Comparison of ENCODE assay signal across 8 mouse cellular contexts in the genomic region with DNA sequence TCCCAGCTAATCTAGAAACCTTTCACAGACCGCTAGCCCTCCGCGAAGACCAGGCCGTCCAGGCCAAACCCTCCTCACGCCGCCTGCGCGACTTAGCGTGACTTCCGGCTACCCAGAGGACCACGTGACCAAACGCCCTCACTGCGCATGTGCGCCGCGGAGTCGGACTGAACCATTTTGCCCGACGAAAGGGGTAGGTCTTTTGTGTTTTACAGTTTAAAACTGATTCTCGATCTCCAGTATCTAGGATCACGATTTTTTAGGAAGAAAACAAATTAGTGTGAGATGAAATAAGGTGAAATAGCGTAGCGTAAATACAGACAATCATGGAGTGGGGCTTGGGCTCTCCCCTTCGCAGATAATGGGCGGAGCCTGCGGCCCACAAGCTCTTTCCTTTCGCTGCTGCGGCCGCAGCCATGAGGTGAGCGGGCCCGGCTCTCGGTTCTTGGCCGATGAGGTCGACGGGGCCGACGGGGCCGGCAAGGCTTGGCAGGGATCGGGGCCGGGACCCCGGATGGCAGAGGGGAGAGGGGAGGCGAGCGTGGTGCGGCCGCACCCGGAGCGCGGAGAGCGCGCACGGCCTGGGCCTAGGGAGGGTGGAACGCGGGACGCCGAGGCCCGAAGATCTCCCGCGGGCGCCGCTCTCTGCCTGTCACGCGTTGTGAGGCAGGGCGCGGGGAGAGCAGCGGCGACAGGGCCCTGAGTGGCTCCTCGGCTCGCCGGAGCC. TPM values are rescaled to one million over a fixed set of nuclear protein-coding genes. Genes with fewer than 3 reads are reported as not detected.
DNase-seq lines count a peak whose midpoint lies in the region; ATAC-seq and TF ChIP-seq lines count a peak whose summit lies in the region.

A gene (plus strand): TSS at position 141 of the 727 bp plus-strand sequence.

- TF ChIP-seq CTCF in G1E (IDR thresholded peaks at IDR 0.05; ENCODE audit: low read depth, low read length): no peak
- TF ChIP-seq CTCF in forebrain, postnatal 0 days (IDR thresholded peaks at IDR 0.05; ENCODE audit: low read depth): no peak

- H3K27ac ChIP-seq in forebrain, postnatal 0 days (ENCODE audit: low read depth, low read length): peak within 1 kb of the TSS; percentile 90
- peak within 1 kb of the TSS; percentile 89 for H3K27ac ChIP-seq in lung, embryonic 15.5 days

- WGBS in forebrain, postnatal 0 days: 5% methylated on average over 56 of the region's 69 CpGs
- WGBS in lung, embryonic 15.5 days: under 1% methylated on average over 65 of the region's 69 CpGs

- H3K36me3 ChIP-seq in G1E (replicated peaks): peaks cover 38% of the 10 kb centered on the region
- H3K36me3 ChIP-seq in forebrain, postnatal 0 days (ENCODE audit: insufficient read depth): peaks cover 34% of the 10 kb centered on the region
- peaks cover 34% of the 10 kb centered on the region for H3K36me3 ChIP-seq in lung, embryonic 15.5 days

- H3K9me3 ChIP-seq in G1E (replicated peaks): no peaks in the 10 kb centered on the region
- H3K9me3 ChIP-seq in forebrain, postnatal 0 days (ENCODE audit: low read length): no peaks in the 10 kb centered on the region
- no peaks in the 10 kb centered on the region for H3K9me3 ChIP-seq in lung, embryonic 15.5 days

- peaks cover 62% of the 10 kb centered on the region for H3K4me1 ChIP-seq in G1E (ENCODE audit: insufficient read depth, low read depth, low read length)
- peaks cover 9% of the 10 kb centered on the region; the same call in 1 of the 2 replicates for H3K4me1 ChIP-seq in forebrain, postnatal 0 days (ENCODE audit: insufficient read depth)
- peaks cover 17% of the 10 kb centered on the region for H3K4me1 ChIP-seq in lung, embryonic 15.5 days

- peaks cover 2% of the 10 kb centered on the region; the same call in 1 of the 2 replicates for H3K27me3 ChIP-seq in G1E (ENCODE audit: insufficient read depth, low read length)
- H3K27me3 ChIP-seq in forebrain, postnatal 0 days (ENCODE audit: insufficient read depth, low read length): no peaks in the 10 kb centered on the region
- no peaks in the 10 kb centered on the region for H3K27me3 ChIP-seq in lung, embryonic 15.5 days

- peak within 1 kb of the TSS; percentile 81 for H3K4me2 ChIP-seq in forebrain, postnatal 0 days (ENCODE audit: low read depth)
- peak within 1 kb of the TSS; percentile 71 for H3K4me2 ChIP-seq in lung, embryonic 15.5 days

- H3K9ac ChIP-seq in forebrain, postnatal 0 days: peak within 1 kb of the TSS; percentile 99
- peak within 1 kb of the TSS; percentile 100 for H3K9ac ChIP-seq in lung, embryonic 15.5 days

- ATAC-seq in G1E (ENCODE audit: extremely low read depth, insufficient number of reproducible peaks, low FRiP score, poor library complexity, severe bottlenecking): peak; percentile 70
- peak; percentile 68 for ATAC-seq in forebrain, postnatal 0 days
- peak; percentile 76 for ATAC-seq in lung, embryonic 15.5 days (ENCODE audit: borderline replicate concordance, extremely low read depth, low FRiP score, low TSS enrichment)

- DNase-seq in G1E (ENCODE audit: low spot score): peak; percentile 80
- DNase-seq in cerebellum, adult 18-20 months: peak; percentile 90 to 96
- peak; percentile 98 for DNase-seq in forebrain, postnatal 0 days
- DNase-seq in heart, postnatal 4 days: peak; percentile 95
- peak; percentile 89 to 94 for DNase-seq in layer of hippocampus, adult 8-10 months (ENCODE audit: low spot score in 2 of 2)
- peak; percentile 88 for DNase-seq in ovary, adult 18-20 months (ENCODE audit: low spot score)
- DNase-seq in thymus, postnatal 0 days (ENCODE audit: low spot score): peak; percentile 92

- peak within 1 kb of the TSS; percentile 100 for H3K4me3 ChIP-seq in G1E (ENCODE audit: low read depth, low read length)
- H3K4me3 ChIP-seq in forebrain, postnatal 0 days (ENCODE audit: low read depth, low read length): peak within 1 kb of the TSS; percentile 88
- H3K4me3 ChIP-seq in lung, embryonic 15.5 days: peak within 1 kb of the TSS; percentile 94

RNA-seq across cellular contexts. Expression of the gene that starts here (rescaled TPM):
- total RNA-seq in G1E (2014; fragmentation: Nextera tagmentation) (3,100 and 3,267 TPM in 2 replicates), G1E (2017) (2,161 and 2,395 TPM in 2 replicates)
- polyA plus RNA-seq in G1E (2012): 2,216 and 2,673 TPM in 2 replicates
- 793 and 1,371 TPM in 2 replicates for total RNA-seq in forebrain, postnatal 0 days (2014; rRNA removed)
- polyA plus RNA-seq in forebrain, postnatal 0 days (2015; fragmentation: Nextera tagmentation; extraction: Ambion mirVana): 687 and 897 TPM in 2 replicates
- 100 to 1,000 TPM; 795 to 849 TPM for total RNA-seq in heart, postnatal 4 days (2021)
- total RNA-seq in layer of hippocampus, adult 8-10 months (2022): 100 to 1,000 TPM; 520 to 711 (median 600) TPM
- 1,039 and 1,081 TPM in 2 replicates for polyA plus RNA-seq in lung, embryonic 15.5 days (2015; fragmentation: Nextera tagmentation; extraction: Ambion mirVana)
- 1,510 and 1,580 TPM in 2 replicates for polyA plus RNA-seq in thymus, postnatal 0 days (2015; fragmentation: Nextera tagmentation; extraction: Ambion mirVana)

Comparison
In these comparisons a context has a peak if more than half of its experiments do, and no peak if none do; other contexts are left out.
1. Peak in every context shown above with its lines: DNase-seq, ATAC-seq, H3K4me3 ChIP-seq and H3K27ac ChIP-seq.